Mouse (Mus musculus) thymus, postnatal 14 days (tissue): ENCODE data around the gene Rasal3.

Source experiments
- DNase-seq: peaks from one replicate; pipeline ENCODE4 v3.0.0; 2021

The Rasal3 gene

DNA sequence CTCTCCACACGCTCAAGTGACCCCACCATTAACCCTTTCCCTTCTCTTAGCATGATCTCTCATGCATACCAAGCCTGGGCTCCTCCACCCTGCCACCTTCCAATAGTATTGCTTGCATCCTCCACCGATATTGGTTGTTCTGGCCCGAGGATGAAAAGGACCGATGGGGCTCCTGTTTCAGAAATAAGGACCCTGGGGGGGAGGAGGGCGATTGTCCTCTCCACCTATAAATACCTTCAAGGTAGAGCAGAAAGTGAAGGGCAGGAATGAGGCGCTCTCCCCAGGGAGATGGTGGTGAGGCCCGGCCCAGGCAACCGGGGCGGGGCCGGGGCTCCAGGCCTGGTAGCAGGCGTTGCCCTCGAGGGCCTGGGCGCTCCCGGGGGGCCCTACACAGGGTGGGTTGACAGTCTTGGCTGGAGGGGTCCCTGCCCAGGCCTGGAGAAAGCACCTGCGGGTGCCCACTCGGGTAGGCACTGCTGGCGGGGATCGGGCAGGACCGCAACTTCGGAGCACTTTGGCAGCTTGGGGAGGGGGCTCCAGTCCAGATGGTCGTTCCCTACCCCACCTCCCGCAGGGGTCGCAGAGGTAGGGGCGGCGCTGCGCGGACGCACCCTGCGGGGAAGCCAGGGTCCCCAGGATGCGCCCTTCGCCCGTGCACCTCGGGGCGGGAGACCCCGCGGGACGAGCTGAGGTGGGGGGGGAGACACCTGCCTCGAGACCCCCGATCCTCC lies 14.8 kb downstream of the Rasal3 start:
- peak; percentile 87 for DNase-seq

GRCm38 (mm10) chr17:32387986-32388369 lies 15.4 kb downstream of the Rasal3 start:
- no peak for DNase-seq

- peak; percentile 80 for DNase-seq
Measured at GRCm38 (mm10) chr17:32386659-32387432, 16.5 kb downstream of the Rasal3 start.

GRCm38 (mm10) chr17:32383661-32384060 lies 19.7 kb downstream of the Rasal3 start:
- no peak for DNase-seq

DNA sequence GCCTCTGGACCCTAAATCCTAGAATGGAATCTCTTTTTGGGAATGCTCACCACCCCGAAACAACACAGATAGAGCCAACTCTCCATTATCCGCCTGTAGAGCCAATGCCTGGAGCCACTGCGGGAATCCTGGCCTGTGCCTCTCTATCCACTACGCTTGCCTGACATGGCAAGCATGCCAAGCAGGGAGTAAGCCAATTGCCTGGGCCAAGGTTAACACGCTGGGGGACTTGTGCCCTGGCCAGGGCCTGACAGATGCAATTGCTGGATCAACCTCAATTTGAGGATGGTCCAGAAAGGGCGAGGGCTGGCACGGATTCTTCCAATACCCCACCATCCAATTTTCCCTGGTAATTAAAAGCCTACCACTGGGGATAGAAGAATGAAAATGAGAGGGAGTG lies 20.8 kb downstream of the Rasal3 start:
- DNase-seq: no peak

DNA sequence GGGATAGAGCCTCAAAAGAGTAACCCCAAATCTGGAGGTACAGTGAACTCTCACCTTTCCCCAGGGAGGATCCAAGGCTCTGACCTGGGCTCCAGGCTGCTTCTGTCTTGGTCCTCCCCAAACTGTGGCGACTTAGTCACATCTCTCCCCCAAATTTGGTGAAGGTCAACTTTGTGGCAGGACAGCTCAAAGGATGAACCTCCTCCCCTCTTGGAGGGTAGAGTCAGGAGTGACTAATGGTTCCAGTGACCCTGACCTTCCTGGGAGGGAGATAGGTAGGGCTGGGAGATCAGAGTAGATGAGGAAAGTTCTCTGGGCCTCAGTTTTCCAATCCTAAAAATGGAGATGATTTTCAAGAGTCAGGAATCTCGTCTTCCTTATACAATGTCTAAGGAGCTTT lies 24.6 kb downstream of the Rasal3 start:
- no peak for DNase-seq

DNA sequence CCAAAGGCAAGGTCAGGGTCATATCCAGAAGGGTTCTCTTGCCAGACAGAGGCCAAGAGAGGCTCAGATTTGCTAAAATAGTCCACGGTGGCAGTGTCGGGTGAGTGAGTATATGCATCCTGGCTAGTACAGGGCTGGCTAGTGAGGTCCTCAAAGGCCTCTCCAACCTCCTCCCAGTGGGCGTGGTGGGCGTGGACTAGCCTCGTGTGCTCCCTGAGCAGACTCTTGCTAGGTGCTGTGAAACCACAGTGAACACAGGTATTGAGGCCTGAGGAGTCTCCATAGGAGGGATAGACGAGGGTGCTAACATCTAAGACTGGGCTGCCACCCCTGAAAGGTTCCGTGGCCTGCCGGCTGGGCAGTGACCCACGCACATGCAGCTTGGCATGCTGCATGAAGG lies 26.2 kb downstream of the Rasal3 start:
- DNase-seq: no peak

- DNase-seq: no peak
Measured at GRCm38 (mm10) chr17:32376475-32376874, 26.9 kb downstream of the Rasal3 start.

GRCm38 (mm10) chr17:32368991-32369578 lies 34.3 kb downstream of the Rasal3 start:
- no peak for DNase-seq

GRCm38 (mm10) chr17:32367706-32368105 lies 35.7 kb downstream of the Rasal3 start:
- no peak for DNase-seq

- no peak for DNase-seq
Measured at GRCm38 (mm10) chr17:32365296-32365695, 38.1 kb downstream of the Rasal3 start.

DNA sequence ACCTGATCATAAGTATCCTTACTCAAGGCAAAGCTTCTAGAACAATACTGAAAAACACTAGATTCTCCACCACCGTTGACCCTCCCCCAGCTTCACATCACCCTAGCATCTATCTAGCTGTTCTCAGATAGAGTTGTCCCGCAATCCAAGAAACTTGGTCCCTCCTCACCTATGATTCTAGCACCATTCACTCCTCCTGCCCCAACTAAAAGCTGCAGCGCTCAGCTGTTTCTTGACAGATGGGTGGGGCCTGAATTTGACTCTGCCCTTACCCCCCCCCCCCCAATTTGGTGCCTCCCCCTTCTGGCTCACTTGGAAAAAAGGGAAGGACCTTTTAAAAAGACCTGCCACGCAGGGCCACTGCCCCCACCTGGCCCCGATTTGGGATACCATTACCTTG lies 38.5 kb downstream of the Rasal3 start:
- no peak for DNase-seq

GRCm38 (mm10) chr17:32364331-32364730 lies 39.1 kb downstream of the Rasal3 start:
- DNase-seq: peak; percentile 88

DNA sequence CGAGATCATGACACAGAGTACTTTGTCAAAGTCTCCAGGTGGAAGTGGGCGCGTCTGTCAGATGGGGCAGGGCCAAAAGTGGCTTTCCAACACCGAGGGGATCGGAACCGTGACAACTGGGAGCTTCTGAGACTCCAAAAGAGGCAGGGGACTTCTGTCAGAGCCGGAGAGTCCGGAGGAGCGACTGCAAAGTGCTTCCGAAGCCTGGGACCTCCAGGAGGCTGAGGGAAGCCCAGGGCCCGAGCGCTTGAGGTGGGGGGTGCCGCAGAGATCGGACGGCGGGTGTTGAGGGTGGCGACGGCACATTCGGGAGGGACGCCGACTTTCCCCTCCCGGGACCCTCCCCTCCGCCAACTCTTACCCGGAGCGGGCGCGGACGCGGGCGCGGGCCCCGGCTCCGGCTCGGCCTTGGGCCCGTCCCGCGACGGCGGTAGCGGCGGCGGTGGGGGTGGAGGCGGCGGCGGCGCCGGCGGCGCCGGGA lies 39.5 kb downstream of the Rasal3 start:
- peak; percentile 51 for DNase-seq

DNA sequence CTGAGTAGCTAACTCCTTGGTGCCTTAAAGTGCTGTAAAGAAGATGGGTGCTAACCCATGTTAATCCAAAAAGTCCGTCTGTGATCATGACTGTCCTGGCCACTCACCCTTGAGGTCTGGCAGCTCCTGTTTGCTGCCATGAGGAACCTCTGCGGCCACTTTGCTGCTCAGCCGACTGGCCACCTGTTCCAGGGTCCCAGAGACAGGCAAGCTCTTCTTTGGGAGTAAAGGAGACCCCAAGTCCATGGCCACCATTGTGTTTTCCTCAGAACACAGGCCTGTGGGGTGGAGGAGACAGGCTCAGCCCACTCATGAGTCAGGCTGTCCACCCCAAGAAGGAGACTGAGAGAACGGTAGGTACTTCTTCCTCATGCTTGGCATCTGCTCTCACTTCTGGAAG lies 40.7 kb downstream of the Rasal3 start:
- DNase-seq: no peak

DNA sequence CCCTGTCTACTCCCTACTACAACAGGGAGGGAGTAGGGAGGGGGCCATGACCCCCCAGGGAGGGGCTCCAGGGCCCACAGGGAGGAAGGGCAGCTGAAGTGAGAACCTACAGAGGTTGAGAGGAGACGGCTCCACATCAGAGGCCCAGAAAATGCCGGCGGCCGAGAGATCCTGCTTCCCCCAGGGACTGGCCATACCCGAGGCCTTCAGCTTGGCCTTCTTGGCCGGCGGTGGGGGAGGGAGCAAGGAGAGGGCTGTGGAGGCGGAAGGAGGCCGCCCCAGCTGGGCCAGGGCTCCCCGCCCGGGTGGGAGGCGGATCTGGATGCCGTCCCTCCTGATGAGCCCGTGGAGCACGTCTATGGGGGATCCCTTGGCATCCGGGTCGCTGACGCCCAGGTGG lies 43.5 kb downstream of the Rasal3 start:
- no peak for DNase-seq

DNA sequence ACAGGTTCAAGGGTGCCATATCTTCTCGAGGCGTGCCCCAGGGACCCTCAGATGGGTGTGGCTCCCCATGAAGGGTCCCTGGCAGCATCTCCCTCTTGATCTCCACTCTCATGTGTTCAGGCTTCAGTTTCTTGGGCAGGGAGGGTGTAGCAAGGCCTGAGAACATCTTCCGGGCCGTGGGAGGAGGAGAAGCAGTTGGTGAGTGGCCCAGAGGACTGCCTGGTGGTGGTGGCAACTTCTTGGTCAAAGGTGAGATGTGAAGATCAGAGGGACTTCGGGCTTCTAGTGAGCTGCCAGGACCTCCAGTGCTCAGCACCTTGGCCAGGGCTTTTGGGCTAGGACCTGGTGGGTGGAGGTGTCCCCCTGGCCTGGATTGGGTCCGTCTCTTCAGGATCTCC lies 44.4 kb downstream of the Rasal3 start:
- DNase-seq: no peak

DNA sequence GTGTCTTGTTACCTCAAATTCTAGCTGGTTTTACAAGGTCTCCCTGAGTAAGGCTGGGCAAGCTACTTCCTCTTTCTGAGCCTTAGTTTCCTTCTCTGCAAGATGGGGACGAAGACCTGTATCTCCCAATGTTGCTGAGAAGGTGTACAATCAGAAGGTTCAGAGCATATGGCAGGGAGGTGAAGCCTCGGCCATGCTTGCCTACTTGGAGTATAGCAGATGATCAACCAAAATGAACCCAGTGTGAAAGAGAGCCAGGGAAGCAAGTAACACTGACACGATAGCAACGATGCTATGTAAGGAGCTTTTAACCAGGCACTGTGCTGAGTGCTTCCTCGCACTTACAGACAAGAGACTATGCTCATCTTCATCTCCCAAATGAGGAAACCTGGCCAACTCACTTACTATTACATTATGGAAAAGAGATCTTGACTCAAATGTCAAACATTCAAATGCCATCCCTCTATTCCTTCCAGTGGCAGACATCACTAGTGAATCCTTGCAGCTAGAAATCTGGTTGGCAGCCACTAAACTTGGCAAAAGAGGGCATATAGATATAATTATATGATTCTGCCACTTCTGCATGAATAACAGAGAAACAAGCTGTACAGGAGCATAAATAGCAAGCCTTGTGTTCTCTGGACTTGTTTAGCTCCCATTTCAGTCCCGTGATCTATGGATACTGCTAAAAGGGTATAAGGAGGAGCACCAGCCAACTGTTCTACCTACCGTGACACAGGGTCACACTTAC lies 45.0 kb downstream of the Rasal3 start:
- DNase-seq: no peak

DNA sequence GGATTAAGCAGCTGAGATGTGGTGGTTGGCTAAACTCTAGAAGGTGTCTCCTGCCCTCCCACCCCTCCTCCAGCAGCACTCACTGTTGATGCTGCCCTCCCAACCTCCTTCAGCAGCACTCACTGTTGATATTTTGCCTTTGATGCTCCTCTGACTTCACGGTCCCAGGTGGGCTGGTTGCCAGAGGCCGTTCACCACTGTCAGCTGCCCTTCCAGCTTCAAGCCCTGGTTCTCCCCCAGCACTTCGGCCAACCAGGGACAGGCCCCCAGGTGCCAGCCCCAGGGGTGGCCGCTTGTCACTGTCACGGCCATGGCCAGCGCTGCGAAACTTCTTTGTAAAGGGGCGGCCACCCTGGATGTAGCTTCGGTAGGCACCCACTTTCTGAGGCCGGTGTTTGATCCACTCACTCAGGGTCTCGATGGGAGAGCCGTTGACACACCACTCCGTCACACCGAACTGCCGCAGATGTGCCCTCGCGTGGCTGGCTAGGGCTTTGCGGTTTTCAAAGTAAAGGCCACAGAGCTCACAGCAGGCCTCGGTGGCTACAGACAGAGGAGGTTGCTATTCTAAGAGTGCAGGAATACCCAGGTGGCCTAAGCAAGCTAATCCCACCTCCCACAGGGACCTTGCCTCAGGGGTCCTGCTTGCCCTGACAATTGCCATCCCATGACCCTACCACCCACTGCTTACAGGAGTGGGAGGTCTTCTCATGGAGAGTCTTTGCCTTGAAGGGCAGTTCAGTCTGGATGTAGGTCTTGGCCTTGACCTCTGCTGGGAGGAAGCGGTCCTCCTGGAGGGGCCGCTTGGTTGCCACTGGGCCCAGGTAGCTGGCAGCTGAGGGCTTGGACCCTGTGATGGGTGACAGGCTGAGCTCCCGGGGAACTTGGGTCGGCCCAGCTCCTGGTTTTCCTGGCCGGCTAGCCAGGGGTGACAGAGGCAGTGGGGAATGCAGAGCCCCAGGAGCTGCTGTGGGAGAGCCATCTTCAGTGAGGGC lies 46.3 kb downstream of the Rasal3 start:
- DNase-seq: no peak

- no peak for DNase-seq
Measured at GRCm38 (mm10) chr17:32356281-32356680, 47.1 kb downstream of the Rasal3 start.

DNA sequence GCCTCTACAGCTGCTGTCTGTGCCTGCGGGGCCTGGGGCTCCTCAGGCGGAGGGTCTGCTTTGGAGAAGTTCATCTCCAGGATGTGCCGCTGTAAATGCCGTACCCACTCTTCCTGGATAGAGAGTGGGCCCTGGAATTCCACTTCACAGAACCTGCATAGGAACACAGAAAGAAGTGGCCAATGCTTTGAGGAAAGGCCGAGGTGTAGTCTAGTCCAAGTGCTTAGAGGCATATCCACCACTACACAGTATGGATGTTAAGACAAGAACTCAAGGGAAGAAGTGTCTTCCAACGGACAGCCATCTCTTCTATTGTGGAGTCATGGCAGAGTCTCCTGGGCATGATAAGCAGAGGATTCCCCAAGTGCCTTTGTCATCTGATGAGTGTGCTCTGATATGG lies 48.4 kb downstream of the Rasal3 start:
- DNase-seq: no peak

- DNase-seq: no peak
Measured at GRCm38 (mm10) chr17:32354211-32354610, 49.2 kb downstream of the Rasal3 start.
